Mouse (Mus musculus): ENCODE data around the gene Olfr1217. TPM values are rescaled to one million over a fixed set of nuclear protein-coding genes. Genes with fewer than 3 reads are reported as not detected.
"Not testable (repeated sequence)": the region's sequence is repeated elsewhere in the genome, so short reads cannot be mapped to it uniquely, and the experiment has no call there.

Gene Olfr1217
- polyA plus RNA-seq (2015; fragmentation: Nextera tagmentation; extraction: Ambion mirVana), result not detected in 2 replicates

DNA sequence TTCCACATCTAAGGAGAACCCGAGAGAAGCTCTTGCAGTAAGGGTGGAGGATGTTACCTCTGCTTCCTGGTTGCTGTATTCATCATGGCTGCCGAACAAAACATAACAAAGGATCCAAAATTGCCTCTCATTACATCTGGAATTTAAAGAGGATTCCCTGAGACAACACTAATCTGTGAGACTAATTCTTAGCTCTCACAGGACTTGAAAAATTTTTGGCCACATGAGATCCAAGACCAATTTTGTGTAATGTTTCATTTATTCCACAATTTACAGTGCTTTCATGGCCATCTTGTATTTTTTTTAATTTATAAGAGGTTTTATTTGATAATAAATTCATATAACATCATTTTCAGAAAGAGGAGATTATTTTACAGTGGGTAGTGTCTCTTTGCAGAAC, at the start of gene Olfr1217:
Olfr1217 (minus strand) TSS at position 101 of the 400 bp plus-strand sequence.
- no peak for DNase-seq (ENCODE audit: low spot score)

DNA sequence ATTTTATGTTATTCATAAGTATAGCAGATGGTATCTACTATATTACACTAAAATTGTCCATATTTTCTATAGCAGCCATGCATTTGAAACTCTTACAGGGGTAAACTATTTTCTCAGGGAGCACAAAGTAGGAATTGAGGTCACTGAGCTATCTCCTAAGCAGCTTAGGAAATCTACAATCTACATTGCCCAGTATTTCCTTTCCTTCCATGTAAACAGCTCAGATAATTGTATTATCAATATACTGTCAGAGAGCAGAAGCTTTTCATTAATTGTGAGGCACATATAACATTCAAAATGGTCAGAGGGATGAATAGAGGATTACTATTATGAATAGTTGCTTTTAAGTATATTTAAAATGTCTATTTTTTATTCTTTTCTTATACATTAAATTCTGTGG, 49.6 kb upstream of the Olfr1217 start:
- no peak for DNase-seq (ENCODE audit: low spot score)

DNA sequence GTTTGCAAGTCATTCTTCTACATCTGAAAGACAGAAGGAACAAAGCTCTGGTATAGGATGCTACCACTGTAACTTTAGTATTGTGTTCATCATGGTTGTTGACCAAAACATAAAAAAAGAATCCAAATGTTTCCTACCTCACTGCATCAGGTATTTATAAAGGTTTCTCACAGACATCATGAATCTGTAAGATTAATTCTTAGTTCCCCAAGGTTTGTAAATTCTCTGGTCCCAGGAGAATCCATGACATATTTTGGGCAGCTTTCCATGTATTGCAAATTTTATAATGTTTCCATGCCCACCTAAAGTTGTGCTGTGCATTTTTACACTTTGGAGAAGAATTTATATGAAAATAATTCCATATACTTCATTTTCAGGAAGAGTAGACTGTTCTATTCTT, 29.2 kb upstream of the Olfr1217 start, which contains the start of gene Olfr1218:
Olfr1218 (minus strand) TSS at position 101 of the 400 bp plus-strand sequence.
- no peak for DNase-seq (ENCODE audit: low spot score)

DNA sequence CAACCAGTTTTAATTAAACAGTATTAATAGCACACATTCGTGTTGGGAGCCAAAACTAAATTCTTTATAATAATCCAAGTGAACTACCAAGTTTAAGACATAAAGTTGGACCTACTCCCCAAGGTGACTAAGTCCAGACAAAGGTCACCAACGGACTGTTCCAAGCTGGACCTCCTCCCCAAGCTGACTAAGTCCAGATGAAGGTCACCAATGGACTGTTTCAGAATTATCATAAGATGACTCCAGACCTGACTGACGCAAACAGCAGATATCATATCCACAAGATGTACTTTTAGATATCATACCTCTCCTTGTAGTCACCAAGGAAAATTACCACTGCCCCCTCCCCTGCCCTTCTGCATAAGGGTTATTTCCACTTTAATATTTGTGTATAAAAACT, 10.4 kb downstream of the Olfr1217 start:
- DNase-seq (ENCODE audit: low spot score), result not testable (repeated sequence)

DNA sequence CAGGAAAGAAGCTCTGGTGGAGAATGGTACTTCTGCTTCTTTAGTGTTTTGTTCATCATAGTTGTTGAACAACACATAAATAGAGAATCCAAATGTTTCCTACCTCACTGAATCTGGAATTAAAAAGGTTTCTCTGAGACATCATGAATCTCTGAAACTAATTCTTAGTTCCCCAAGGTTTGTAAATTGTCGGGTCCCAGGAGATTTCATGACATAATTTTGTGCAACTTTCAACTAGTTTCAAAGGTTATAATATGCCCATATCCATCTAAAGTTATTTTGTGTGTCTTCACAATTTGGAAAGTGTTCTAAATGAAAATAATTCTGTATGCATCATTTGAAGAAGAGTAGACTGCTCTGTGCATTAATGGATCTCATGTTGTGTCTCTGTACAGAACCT, 13.6 kb downstream of the Olfr1217 start, which contains the start of gene Olfr1216:
Olfr1216 (minus strand) TSS at position 101 of the 400 bp plus-strand sequence.
- DNase-seq (ENCODE audit: low spot score), result no peak

GRCm38 (mm10) chr2:89006873-89007272, 25.0 kb downstream of the Olfr1217 start, which contains the start of gene Olfr1215:
Olfr1215 (minus strand) TSS chr2:89006973.
- DNase-seq (ENCODE audit: low spot score), result no peak

DNA sequence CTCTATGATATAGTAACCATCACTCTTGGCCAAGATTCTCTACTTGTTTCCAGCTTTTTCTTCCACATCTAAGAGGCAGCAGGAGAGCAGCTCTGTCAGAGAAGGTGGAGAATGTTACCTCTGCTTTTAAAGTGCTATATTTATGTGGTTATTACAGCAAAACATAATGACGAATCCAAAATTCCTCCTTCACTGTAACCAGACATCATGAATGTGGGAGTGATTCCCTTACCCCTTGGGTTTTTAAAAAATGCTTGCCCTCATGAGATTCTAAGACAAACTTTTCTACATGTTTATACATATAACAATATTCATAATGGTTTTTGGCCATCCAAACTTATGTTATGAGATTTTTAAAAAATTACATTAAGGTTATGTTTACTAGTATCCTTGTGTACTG, 39.3 kb downstream of the Olfr1217 start, which contains the start of gene Olfr1214:
Olfr1214 (minus strand) TSS at position 101 of the 400 bp plus-strand sequence.
- no peak for DNase-seq (ENCODE audit: low spot score)

DNA sequence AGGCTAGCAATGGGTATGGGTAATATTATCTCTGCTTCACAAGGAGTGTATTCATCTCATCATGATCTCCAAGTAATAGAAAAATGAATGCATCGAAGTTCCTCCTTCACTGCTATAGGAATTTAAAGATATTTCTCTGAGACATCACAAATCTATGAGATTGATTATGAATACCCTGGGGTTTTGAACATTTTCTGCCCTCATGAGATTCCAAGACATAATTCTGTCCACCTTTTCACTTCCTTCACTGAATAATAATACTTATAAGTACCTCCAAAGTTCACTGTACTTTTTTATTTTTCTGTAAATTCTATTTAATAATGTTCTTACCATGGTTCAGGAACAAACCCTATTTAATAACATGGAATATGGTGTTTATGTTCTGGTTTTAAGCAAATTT, 51.7 kb downstream of the Olfr1217 start, which contains the start of gene Gm13762:
Gm13762 (minus strand) TSS at position 101 of the 400 bp plus-strand sequence.
- DNase-seq (ENCODE audit: low spot score), result no peak

Other genes with a start within 250 kb of the Olfr1217 start
- gene Olfr1201, start 239.0 kb downstream of the Olfr1217 start, polyA plus RNA-seq (2015; fragmentation: Nextera tagmentation; extraction: Ambion mirVana), result not detected in 2 replicates
- not detected in 2 replicates for gene Olfr1202, start 217.6 kb downstream of the Olfr1217 start, polyA plus RNA-seq (2015; fragmentation: Nextera tagmentation; extraction: Ambion mirVana)
- not detected in 2 replicates for gene Olfr1205, start 202.3 kb downstream of the Olfr1217 start, polyA plus RNA-seq (2015; fragmentation: Nextera tagmentation; extraction: Ambion mirVana)
- gene Olfr1204, start 182.8 kb downstream of the Olfr1217 start, polyA plus RNA-seq (2015; fragmentation: Nextera tagmentation; extraction: Ambion mirVana), result not detected in 2 replicates
- not detected in 2 replicates for gene Olfr1206, start 168.8 kb downstream of the Olfr1217 start, polyA plus RNA-seq (2015; fragmentation: Nextera tagmentation; extraction: Ambion mirVana)
- gene Olfr1208, start 129.8 kb downstream of the Olfr1217 start, polyA plus RNA-seq (2015; fragmentation: Nextera tagmentation; extraction: Ambion mirVana), result not detected in 2 replicates
- gene Olfr1209, start 116.9 kb downstream of the Olfr1217 start, polyA plus RNA-seq (2015; fragmentation: Nextera tagmentation; extraction: Ambion mirVana), result not detected in 2 replicates
- not detected in 2 replicates for gene Olfr1211, start 94.0 kb downstream of the Olfr1217 start, polyA plus RNA-seq (2015; fragmentation: Nextera tagmentation; extraction: Ambion mirVana)
- gene Olfr1212, start 78.1 kb downstream of the Olfr1217 start, polyA plus RNA-seq (2015; fragmentation: Nextera tagmentation; extraction: Ambion mirVana), result not detected in 2 replicates
- not detected in 2 replicates for gene Gm13762, start 51.8 kb downstream of the Olfr1217 start, polyA plus RNA-seq (2015; fragmentation: Nextera tagmentation; extraction: Ambion mirVana)
- gene Olfr1214, start 39.4 kb downstream of the Olfr1217 start, polyA plus RNA-seq (2015; fragmentation: Nextera tagmentation; extraction: Ambion mirVana), result not detected in 2 replicates
- gene Olfr1215, start 25.1 kb downstream of the Olfr1217 start, polyA plus RNA-seq (2015; fragmentation: Nextera tagmentation; extraction: Ambion mirVana), result not detected in 2 replicates
- gene Olfr1216, start 13.7 kb downstream of the Olfr1217 start, polyA plus RNA-seq (2015; fragmentation: Nextera tagmentation; extraction: Ambion mirVana), result not detected in 2 replicates
- gene Olfr1218, start 29.1 kb upstream of the Olfr1217 start, polyA plus RNA-seq (2015; fragmentation: Nextera tagmentation; extraction: Ambion mirVana), result not detected in 2 replicates
- not detected in 2 replicates for gene Olfr1219, start 51.4 kb upstream of the Olfr1217 start, polyA plus RNA-seq (2015; fragmentation: Nextera tagmentation; extraction: Ambion mirVana)
- not detected in 2 replicates for gene Olfr1220, start 74.8 kb upstream of the Olfr1217 start, polyA plus RNA-seq (2015; fragmentation: Nextera tagmentation; extraction: Ambion mirVana)
- not detected in 2 replicates for gene Olfr1221, start 85.2 kb upstream of the Olfr1217 start, polyA plus RNA-seq (2015; fragmentation: Nextera tagmentation; extraction: Ambion mirVana)
- gene Olfr1222, start 101.0 kb upstream of the Olfr1217 start, polyA plus RNA-seq (2015; fragmentation: Nextera tagmentation; extraction: Ambion mirVana), result not detected in 2 replicates
- not detected in 2 replicates for gene Olfr1223, start 119.5 kb upstream of the Olfr1217 start, polyA plus RNA-seq (2015; fragmentation: Nextera tagmentation; extraction: Ambion mirVana)
- not detected in 2 replicates for gene Olfr1224-ps1, start 132.0 kb upstream of the Olfr1217 start, polyA plus RNA-seq (2015; fragmentation: Nextera tagmentation; extraction: Ambion mirVana)
- gene Olfr1225, start 142.6 kb upstream of the Olfr1217 start, polyA plus RNA-seq (2015; fragmentation: Nextera tagmentation; extraction: Ambion mirVana), result not detected in 2 replicates
- gene Olfr1226, start 168.0 kb upstream of the Olfr1217 start, polyA plus RNA-seq (2015; fragmentation: Nextera tagmentation; extraction: Ambion mirVana), result not detected in 2 replicates
- not detected in 2 replicates for gene Olfr1228, start 222.0 kb upstream of the Olfr1217 start, polyA plus RNA-seq (2015; fragmentation: Nextera tagmentation; extraction: Ambion mirVana)

Measured in thymus, postnatal 0 days (tissue).